Mouse (Mus musculus) stomach, embryonic 15.5 days (tissue): ENCODE results near the gene Cnr2. TPM values are rescaled to one million over a fixed set of nuclear protein-coding genes. Genes with fewer than 3 reads are reported as not detected.

ENCODE experiments used
- ATAC-seq: fragments of 200-750 bp; cut with Nextera tagmentation; 2 replicates; pipeline ENCODE4 v1.8.0; 2017; ENCODE audit warnings: low read depth, moderate number of reproducible peaks, moderate TSS enrichment; ENCODE audit not compliant: insufficient read depth, low FRiP score
- H3K27ac ChIP-seq: fragments of 300-500 bp; sonication (generic); 2 replicates; pipeline ENCODE4 v1.5.1; 2015; ENCODE audit warnings: mild to moderate bottlenecking, inconsistent platforms
- H3K27me3 ChIP-seq: fragments of 300-500 bp; sonication (generic); replicated peaks from 2 replicates; pipeline ENCODE4 v1.6.1; 2015; ENCODE audit warnings: inconsistent platforms
- H3K36me3 ChIP-seq: fragments of 300-500 bp; sonication (generic); 2 replicates; pipeline ENCODE4 v1.6.1; 2015; ENCODE audit warnings: inconsistent platforms
- H3K4me1 ChIP-seq: fragments of 300-500 bp; sonication (generic); 2 replicates; pipeline ENCODE4 v1.6.1; 2015; ENCODE audit warnings: inconsistent platforms
- H3K4me2 ChIP-seq: fragments of 300-500 bp; sonication (generic); 2 replicates; pipeline ENCODE4 v1.6.1; 2015; ENCODE audit warnings: mild to moderate bottlenecking, inconsistent platforms
- H3K4me3 ChIP-seq: fragments of 300-500 bp; sonication (generic); replicated peaks from 2 replicates; pipeline ENCODE4 v1.5.1; 2015; ENCODE audit warnings: inconsistent platforms
- H3K9ac ChIP-seq: fragments of 300-500 bp; sonication (generic); 2 replicates; pipeline ENCODE4 v1.6.1; 2015; ENCODE audit warnings: inconsistent platforms
- H3K9me3 ChIP-seq: fragments of 300-500 bp; sonication (generic); 2 replicates; pipeline ENCODE4 v1.6.1; 2016; ENCODE audit warnings: inconsistent platforms
- WGBS: fragments of 180-500 bp; shearing (Covaris S2); methylation state at CpG from one replicate; pipeline ENCODE4 v1.1.7; 2015; 5-methylcytosine and 5-hydroxymethylcytosine counted together
- polyA plus RNA-seq: library from polyadenylated mRNA; unstranded; fragments of >200 nt; fragmentation: Nextera tagmentation; extraction: Ambion mirVana; gene quantifications from 2 replicates; pipeline ENCODE4 v1.2.1, GENCODE M21; 2015

Gene Cnr2
- polyA plus RNA-seq, 1 experiment from 2014 or later, result 0.90 TPM

- Histone ChIP-seq H3K36me3 (peaks cover 19% of the 10 kb centered on the region), H3K9ac (no peak overlapping the region), H3K27me3 (no peaks in the 10 kb centered on the region), H3K9me3 (no peaks in the 10 kb centered on the region), H3K27ac (no peak overlapping the region), H3K4me2 (no peak overlapping the region), H3K4me3 (no peak overlapping the region), H3K4me1 (peaks cover 15% of the 10 kb centered on the region)
- no peak for ATAC-seq
- 86% methylated on average over 5 of the region's 5 CpGs for WGBS
These were observed 66.5 kb downstream of the Cnr2 start for GRCm38 (mm10) chr4:135961709-135962108.

- Histone ChIP-seq H3K4me3 (no peak overlapping the region), H3K9me3 (no peaks in the 10 kb centered on the region), H3K27ac (no peak overlapping the region), H3K27me3 (no peaks in the 10 kb centered on the region), H3K36me3 (peaks cover 23% of the 10 kb centered on the region), H3K9ac (no peak overlapping the region), H3K4me2 (no peak overlapping the region), H3K4me1 (peaks cover 15% of the 10 kb centered on the region)
- ATAC-seq, result no peak
- 87% methylated on average over 7 of the region's 7 CpGs for WGBS
These were observed 67.0 kb downstream of the Cnr2 start for GRCm38 (mm10) chr4:135962198-135962597.

GRCm38 (mm10) chr4:135962946-135963345 lies 67.8 kb downstream of the Cnr2 start:
- Histone ChIP-seq H3K4me3 (peak overlapping the region; percentile 75), H3K9me3 (no peaks in the 10 kb centered on the region), H3K36me3 (peaks cover 30% of the 10 kb centered on the region), H3K27me3 (no peaks in the 10 kb centered on the region), H3K9ac (peak overlapping the region; percentile 78), H3K4me1 (peaks cover 15% of the 10 kb centered on the region), H3K27ac (peak overlapping the region; percentile 91), H3K4me2 (peak overlapping the region; percentile 90)
- no peak for ATAC-seq
- 6% methylated on average over 15 of the region's 15 CpGs for WGBS

GRCm38 (mm10) chr4:135963457-135964193 lies 68.4 kb downstream of the Cnr2 start, which contains the start of gene Gale:
Gene Gale (plus strand): TSS chr4:135963727.
- Histone ChIP-seq H3K36me3 (peaks cover 37% of the 10 kb centered on the region), H3K9me3 (no peaks in the 10 kb centered on the region), H3K9ac (peak within 1 kb of the TSS; percentile 90), H3K4me1 (peaks cover 15% of the 10 kb centered on the region), H3K4me3 (peak within 1 kb of the TSS; percentile 75), H3K4me2 (peak within 1 kb of the TSS; percentile 90), H3K27me3 (no peaks in the 10 kb centered on the region), H3K27ac (peak within 1 kb of the TSS; percentile 91)
- ATAC-seq, result peak; percentile 90
- WGBS, result under 1% methylated on average over 56 of the region's 56 CpGs

GRCm38 (mm10) chr4:135964426-135964825 lies 69.2 kb downstream of the Cnr2 start:
- H3K36me3 ChIP-seq, result peaks cover 40% of the 10 kb centered on the region
- H3K4me3 ChIP-seq, result peak overlapping the region; percentile 75
- under 1% methylated on average over 12 of the region's 12 CpGs for WGBS
- peak overlapping the region; percentile 89 for H3K27ac ChIP-seq
- H3K27me3 ChIP-seq, result no peaks in the 10 kb centered on the region
- no peaks in the 10 kb centered on the region for H3K9me3 ChIP-seq
- H3K4me1 ChIP-seq, result peaks cover 15% of the 10 kb centered on the region
- peak overlapping the region; percentile 90; the same call in 1 of the 2 replicates for H3K9ac ChIP-seq
- peak; percentile 74 for ATAC-seq
- H3K4me2 ChIP-seq, result peak overlapping the region; percentile 90

- Histone ChIP-seq H3K36me3 (peaks cover 43% of the 10 kb centered on the region), H3K4me3 (no peak overlapping the region), H3K27me3 (no peaks in the 10 kb centered on the region), H3K4me1 (peaks cover 15% of the 10 kb centered on the region), H3K27ac (peak overlapping the region; percentile 89), H3K4me2 (peak overlapping the region; percentile 90; the same call in 1 of the 2 replicates), H3K9me3 (no peaks in the 10 kb centered on the region), H3K9ac (no peak overlapping the region)
- no peak for ATAC-seq
- WGBS, result 75% methylated on average over 9 of the region's 9 CpGs
These were observed 69.9 kb downstream of the Cnr2 start for GRCm38 (mm10) chr4:135965113-135965512.

GRCm38 (mm10) chr4:135966283-135966682 lies 71.1 kb downstream of the Cnr2 start:
- Histone ChIP-seq H3K4me2 (no peak overlapping the region), H3K36me3 (peaks cover 48% of the 10 kb centered on the region), H3K27me3 (no peaks in the 10 kb centered on the region), H3K9me3 (no peaks in the 10 kb centered on the region), H3K4me3 (no peak overlapping the region), H3K4me1 (peaks cover 21% of the 10 kb centered on the region), H3K9ac (no peak overlapping the region), H3K27ac (no peak overlapping the region)
- ATAC-seq, result no peak
- WGBS, result 93% methylated on average over 16 of the region's 16 CpGs

- 87% methylated on average over 18 of the region's 18 CpGs for WGBS
- no peak overlapping the region for H3K4me3 ChIP-seq
- no peak overlapping the region for H3K27ac ChIP-seq
- no peak overlapping the region for H3K4me2 ChIP-seq
- ATAC-seq, result no peak
- peaks cover 48% of the 10 kb centered on the region for H3K36me3 ChIP-seq
- H3K4me1 ChIP-seq, result peaks cover 27% of the 10 kb centered on the region
- no peaks in the 10 kb centered on the region for H3K9me3 ChIP-seq
- no peak overlapping the region for H3K9ac ChIP-seq
- no peaks in the 10 kb centered on the region for H3K27me3 ChIP-seq
These were observed 72.0 kb downstream of the Cnr2 start for GRCm38 (mm10) chr4:135967086-135967760.

- no peak overlapping the region for H3K4me2 ChIP-seq
- ATAC-seq, result no peak
- H3K4me3 ChIP-seq, result no peak overlapping the region
- no peaks in the 10 kb centered on the region for H3K9me3 ChIP-seq
- H3K27me3 ChIP-seq, result no peaks in the 10 kb centered on the region
- H3K36me3 ChIP-seq, result peaks cover 48% of the 10 kb centered on the region
- no peak overlapping the region for H3K27ac ChIP-seq
- H3K4me1 ChIP-seq, result peaks cover 28% of the 10 kb centered on the region
- no peak overlapping the region for H3K9ac ChIP-seq
- WGBS, result 64% methylated on average over 19 of the region's 19 CpGs
These were observed 73.2 kb downstream of the Cnr2 start for GRCm38 (mm10) chr4:135968271-135968869.

GRCm38 (mm10) chr4:135969070-135969750 lies 74.0 kb downstream of the Cnr2 start:
- Histone ChIP-seq H3K9ac (no peak overlapping the region), H3K4me3 (no peak overlapping the region), H3K27me3 (no peaks in the 10 kb centered on the region), H3K36me3 (peaks cover 48% of the 10 kb centered on the region), H3K4me2 (no peak overlapping the region), H3K9me3 (no peaks in the 10 kb centered on the region), H3K27ac (no peak overlapping the region), H3K4me1 (peaks cover 26% of the 10 kb centered on the region)
- WGBS, result 82% methylated on average over 13 of the region's 13 CpGs
- ATAC-seq, result no peak
